Mouse (Mus musculus): ENCODE data around the gene Fam102a. TPM values are rescaled to one million over a fixed set of nuclear protein-coding genes. Genes with fewer than 3 reads are reported as not detected.

Fam102a gene
- total RNA-seq, 2 experiments from 2014 or later: 35.2 to 44.4 TPM

DNA sequence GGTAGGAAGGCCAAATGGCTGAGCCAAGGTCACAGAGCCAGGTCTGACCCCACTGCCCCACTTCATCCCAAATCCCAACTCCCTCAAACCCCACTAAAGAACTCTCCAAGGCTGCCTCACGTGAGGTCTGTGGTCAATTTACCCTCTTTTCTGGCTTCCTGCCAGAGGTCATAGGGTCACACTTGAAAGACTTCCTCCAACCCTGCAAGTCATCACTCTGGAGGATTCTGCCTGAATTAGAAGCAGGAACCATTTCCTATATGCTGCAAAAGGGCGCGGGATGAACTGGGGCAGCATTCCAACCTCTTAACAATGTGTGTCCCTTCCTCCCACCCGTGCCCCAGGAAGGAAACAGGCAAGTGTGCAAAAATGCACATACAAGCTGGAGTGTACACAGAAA lies 25.8 kb upstream of the Fam102a start:
- intact Hi-C loops (cut with DNase I): no loop called here
- DNase-seq (ENCODE audit: low spot score in 2 of 2): no peak

GRCm38 (mm10) chr2:32509896-32510295 lies 25.2 kb upstream of the Fam102a start:
- intact Hi-C loops (cut with DNase I): no loop called here

GRCm38 (mm10) chr2:32512592-32512991 lies 22.5 kb upstream of the Fam102a start:
- no peak for DNase-seq (ENCODE audit: low spot score in 2 of 2)
- intact Hi-C loops (cut with DNase I): no loop called here

More at GRCm38 (mm10) chr2:32509896-32510295, 25.2 kb upstream of the Fam102a start:
- DNase-seq (ENCODE audit: low spot score in 2 of 2): no peak

DNA sequence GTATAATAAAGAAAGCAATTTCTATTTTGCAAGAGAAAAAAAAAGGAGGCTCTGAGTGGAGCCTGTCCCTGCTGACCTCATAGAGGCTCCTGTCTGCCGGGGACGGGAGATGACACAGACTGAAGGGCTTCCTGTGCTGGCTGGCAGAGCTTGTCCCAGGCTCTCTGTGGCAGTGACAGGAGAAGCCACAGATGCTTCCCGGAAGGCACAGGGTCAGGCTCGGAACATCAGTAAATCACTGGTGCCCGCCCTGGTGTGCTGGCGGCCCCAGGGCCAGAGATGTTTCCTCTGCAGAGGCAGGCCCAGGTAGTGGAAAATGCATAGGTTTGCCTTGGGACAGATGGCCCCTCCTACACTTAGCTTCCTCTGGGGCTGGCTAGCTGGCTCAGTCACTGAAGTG lies 20.8 kb upstream of the Fam102a start:
- DNase-seq (ENCODE audit: low spot score in 2 of 2): no peak
- intact Hi-C loops (cut with DNase I): no loop called here

GRCm38 (mm10) chr2:32517233-32517867 lies 17.8 kb upstream of the Fam102a start:
- no peak for DNase-seq (ENCODE audit: low spot score in 2 of 2)
- intact Hi-C loops (cut with DNase I): no loop called here

DNA sequence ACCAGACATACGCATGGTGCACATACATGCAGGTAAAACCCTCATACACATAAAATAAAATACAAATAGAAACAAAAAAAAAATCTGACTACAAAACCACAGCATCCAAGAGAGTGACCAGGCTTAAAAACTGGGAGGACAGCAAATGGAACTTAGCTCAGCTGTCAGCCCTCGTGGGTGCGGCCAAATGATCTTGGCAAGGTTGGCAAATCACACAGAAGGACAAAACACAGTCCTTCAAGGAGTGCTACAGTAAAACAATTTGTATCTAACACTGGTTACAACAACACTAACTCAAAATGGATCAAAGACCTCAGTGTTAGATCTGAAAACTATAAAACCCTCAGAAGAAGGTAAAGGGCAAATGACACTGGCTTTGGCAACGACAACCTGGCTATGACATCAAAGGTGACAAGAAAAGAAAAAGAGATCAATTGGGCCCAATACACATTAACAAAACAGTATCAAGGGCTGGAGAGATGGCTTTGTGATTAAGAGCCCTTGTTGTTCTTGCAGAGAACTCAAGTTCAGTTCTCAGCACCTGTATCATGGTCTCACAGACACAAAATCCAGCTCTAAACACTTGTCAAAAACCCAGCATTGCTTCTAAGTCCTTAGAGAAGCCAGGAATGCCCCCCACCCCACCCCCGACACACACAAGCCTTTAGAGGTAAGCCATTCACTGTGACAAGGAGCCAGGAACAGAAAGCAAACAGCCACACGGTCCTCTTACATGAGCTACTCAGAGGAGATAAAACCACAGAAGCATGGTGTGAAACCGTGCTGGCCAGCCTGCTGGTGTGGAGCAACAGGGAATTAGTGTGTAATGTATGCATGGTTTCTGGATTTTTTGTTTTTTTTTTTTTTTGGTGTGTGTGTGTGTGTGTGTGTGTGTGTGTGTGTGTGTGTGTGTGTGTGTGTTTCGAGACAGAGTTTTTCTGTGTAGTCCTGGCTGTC lies 14.8 kb upstream of the Fam102a start:
- intact Hi-C loops (cut with DNase I): no loop called here
- DNase-seq (ENCODE audit: low spot score in 2 of 2): no peak

DNA sequence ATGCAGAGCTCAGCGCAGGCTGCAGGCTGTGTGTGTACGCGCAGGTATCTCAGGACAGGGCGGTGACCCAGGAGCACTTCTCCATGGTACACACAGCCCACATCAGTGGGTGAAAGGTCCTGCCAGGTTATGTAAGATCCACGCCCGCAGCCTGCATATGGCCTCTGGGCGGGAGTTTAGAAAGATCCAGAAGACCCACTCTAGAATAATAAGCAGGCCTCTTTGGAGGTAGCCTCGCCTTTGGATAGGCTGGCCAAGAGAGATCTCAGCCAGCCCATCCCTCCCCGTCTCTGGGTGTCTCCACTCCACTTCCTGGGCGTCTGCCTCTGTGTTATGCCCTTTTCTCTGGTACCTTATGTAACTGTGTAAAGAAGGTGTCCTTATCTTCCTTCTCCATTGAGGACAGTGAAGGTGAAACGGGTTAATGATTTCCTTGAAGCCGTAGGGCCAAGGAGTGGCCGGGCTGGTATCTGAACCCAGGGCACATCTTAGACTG lies 10.5 kb upstream of the Fam102a start:
- intact Hi-C loops (cut with DNase I): no loop called here
- DNase-seq (ENCODE audit: low spot score in 2 of 2): no peak

DNA sequence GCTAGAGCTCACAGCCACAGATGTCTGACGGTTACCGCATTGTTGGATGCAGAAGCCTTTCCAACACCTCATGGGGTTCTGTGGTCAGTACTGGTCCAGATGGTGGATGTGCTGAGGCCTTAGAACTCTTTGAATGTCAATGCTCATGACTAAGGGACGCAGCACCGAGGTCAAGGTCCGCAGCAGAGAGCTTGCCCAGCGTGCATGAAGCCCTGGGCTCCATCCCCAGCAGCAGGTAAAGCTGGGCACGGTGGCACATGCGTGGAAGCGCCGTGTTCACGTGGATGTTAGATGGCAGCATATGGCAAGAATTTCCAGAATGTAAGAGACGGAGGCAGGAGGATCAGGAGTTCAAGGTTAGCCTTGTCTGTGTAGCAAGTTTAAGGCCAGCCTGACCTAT lies 9.3 kb upstream of the Fam102a start:
- intact Hi-C loops (cut with DNase I): no loop called here
- DNase-seq (ENCODE audit: low spot score in 2 of 2): no peak

GRCm38 (mm10) chr2:32527468-32527966 lies 7.6 kb upstream of the Fam102a start:
- intact Hi-C loops (cut with DNase I): no loop called here
- DNase-seq (ENCODE audit: low spot score in 2 of 2): no peak

DNA sequence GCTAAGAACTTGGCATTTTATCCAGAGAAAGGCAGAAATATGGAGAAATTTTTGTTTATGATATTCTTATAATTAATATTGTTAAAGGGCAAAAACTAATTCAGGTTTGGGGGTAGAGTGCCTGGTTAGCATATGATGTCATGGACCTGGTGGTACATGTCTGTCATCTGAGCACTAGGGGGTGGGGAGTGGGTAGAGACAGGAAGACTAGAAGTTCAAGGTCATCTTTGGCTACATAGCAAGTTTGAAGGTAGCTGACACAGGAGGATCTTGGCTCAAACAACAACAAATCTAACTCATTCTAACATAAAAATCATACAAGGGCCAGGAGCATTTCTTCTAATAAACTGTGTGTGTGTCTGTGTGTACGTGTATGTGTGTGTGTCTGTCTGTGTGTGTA lies 6.8 kb upstream of the Fam102a start:
- intact Hi-C loops (cut with DNase I): no loop called here
- DNase-seq (ENCODE audit: low spot score in 2 of 2): no peak

GRCm38 (mm10) chr2:32530479-32530878 lies 4.7 kb upstream of the Fam102a start:
- intact Hi-C loops (cut with DNase I): no loop called here
- no peak for DNase-seq (ENCODE audit: low spot score in 2 of 2)

- no peak for DNase-seq (ENCODE audit: low spot score in 2 of 2)
- intact Hi-C loops (cut with DNase I): no loop called here
These were observed 2.0 kb upstream of the Fam102a start for GRCm38 (mm10) chr2:32533163-32533562.

DNA sequence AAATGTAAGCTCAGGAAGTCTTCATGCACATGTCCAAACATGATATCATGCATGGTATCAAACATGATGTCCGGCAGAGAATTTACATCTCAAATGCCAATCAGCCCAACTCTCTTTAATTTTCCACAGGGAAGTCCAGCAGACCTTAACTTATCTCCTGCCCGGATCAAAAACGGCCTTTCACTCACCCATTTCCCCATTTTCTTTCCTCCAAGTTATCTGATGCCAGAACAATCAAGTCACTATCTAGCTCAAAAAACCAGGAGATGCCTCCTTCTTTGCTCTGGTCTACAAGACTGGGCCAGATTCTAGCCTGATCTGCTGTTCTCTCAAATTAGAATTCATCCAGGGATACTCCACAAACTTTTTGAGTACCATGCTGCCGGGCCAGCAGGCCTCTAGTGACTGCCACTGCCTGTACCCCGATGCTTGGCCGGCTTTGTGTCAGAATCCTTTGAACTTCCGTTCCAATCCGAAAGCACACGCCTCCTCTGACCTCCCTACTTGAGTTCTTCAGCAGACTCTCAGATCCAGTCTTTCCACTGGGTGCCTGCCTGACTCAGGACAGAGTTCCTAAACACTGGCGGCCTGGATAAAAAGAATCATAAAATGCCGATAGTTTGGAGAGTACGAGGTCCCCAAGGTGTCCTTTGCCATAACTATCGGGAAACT lies 935 bp upstream of the Fam102a start:
- intact Hi-C loops (cut with DNase I): no loop called here
- peak in 1 of 2 experiments; percentile 50 for DNase-seq (ENCODE audit: low spot score in 2 of 2)

DNA sequence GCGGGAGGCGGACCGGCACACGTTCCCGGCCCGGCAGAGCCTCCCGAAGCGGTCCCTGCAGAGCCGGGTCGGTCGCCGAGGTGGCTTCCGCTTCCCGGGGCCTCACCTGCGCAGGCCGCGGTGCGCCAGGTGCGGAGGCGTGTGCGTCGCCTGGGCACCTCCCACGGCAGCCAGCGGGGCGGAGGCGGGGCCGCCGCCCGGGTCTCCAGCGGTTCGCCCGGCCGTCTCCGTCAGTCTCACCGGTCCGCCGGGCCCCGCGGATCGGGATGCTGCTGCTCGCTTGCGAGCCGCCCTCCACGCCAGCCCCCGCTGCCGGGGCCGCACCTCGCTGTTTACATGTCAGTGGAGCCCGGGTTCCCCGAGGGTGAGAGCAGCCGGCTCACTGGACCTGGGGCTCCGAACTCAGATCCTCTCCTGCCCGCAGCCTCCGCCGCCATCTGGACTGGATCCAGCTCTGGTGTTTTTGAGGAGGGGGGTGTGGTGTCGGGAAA lies 414 bp downstream of the Fam102a start:
- intact Hi-C loops (cut with DNase I): no loop called here
- peak; percentile 34 to 37 for DNase-seq (ENCODE audit: low spot score in 2 of 2)

- intact Hi-C loops (cut with DNase I): no loop called here
- no peak for DNase-seq (ENCODE audit: low spot score in 2 of 2)
These were observed 1.0 kb downstream of the Fam102a start for GRCm38 (mm10) chr2:32536086-32536633.

DNA sequence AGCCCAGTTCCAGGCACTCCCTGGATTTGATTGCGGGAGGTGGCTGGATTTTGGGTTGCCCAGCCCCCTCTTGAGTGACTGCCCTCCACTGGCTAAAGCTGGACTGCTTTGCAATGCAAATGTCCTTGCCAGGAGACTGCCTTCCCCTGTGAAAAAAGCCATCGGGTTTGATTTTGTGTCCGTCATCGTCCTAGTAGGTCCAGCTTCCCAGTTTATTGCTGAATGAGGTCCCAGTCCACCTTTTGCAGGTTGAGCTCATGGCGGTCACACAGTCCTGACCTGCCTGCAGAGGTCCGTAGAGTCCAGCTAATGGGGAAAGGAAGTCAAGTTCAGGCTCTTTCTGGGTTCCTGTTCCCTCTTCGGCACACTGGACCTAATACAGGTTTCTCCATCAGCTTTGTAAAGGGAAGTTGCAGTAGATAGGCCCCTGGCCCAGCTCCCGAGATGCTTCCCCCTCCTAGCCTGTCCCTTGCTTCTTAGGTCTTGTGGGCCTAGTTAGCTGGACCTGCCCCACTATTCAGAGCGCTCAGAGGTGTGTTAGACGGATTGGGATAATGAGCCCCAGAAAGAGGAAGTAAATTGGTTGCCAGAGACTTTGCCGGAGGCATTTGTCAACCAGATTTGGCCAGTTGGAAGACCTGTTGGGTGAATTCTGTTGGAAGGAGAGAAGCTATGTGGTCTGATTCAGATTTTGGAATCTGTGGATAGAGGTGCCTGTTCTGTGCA lies 1.7 kb downstream of the Fam102a start:
- DNase-seq (ENCODE audit: low spot score in 2 of 2): peak; percentile 42
- intact Hi-C loops (cut with DNase I): no loop called here

- DNase-seq (ENCODE audit: low spot score in 2 of 2): no peak
- intact Hi-C loops (cut with DNase I): no loop called here
These were observed 2.3 kb downstream of the Fam102a start for GRCm38 (mm10) chr2:32537360-32537905.

DNA sequence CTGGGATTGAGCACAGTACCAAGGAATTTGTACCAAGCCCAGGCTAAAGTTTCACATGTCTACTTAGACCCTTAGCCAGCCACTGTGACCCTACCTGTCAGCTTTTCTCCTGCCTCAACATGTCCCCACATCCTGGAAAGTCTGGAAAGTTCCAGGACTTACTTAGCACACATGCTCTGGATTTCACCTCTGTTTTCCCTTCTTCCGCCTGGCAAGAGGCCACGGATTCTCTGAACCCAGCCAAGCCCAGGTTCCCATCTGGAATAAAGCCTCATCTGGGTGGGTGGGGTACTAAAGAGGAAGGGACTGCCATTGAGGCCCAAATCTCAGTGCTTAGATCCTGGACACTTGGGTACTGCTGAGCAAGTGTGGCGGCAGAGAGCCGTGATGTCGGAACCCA lies 2.8 kb downstream of the Fam102a start:
- intact Hi-C loops (cut with DNase I): no loop called here
- no peak for DNase-seq (ENCODE audit: low spot score in 2 of 2)

DNA sequence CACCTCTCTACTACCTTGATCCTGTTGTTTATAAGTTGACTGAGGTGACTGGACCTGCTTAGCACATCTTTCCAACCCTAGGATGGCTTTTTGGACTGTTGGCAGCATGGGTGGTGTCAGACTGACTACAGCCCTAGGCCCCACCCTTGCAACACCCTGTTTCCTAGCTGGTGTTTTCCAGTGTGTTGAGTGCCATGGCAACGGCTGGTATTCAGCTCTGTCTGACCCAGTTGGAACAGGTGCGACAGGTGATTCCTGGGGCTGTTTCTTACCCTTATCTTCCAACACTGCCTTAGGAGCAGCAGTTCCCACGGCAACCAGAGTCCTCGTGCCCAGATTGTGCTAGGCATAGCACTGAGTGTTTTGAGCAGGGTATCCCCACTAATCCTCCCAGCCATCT lies 3.3 kb downstream of the Fam102a start:
- intact Hi-C loops (cut with DNase I): no loop called here

More for the DNA sequence above, 3.3 kb downstream of the Fam102a start:
- peak in 1 of 2 experiments; percentile 35 for DNase-seq (ENCODE audit: low spot score in 2 of 2)

Data from left cerebral cortex, postnatal 14 days (tissue).